Mouse (Mus musculus) liver, embryonic 12.5 days (tissue): ENCODE measurements around the gene Rusc2. TPM values are rescaled to one million over a fixed set of nuclear protein-coding genes. Genes with fewer than 3 reads are reported as not detected.

Experiments
- ATAC-seq: fragments of 200-750 bp; cut with Nextera tagmentation; 2 replicates; pipeline ENCODE4 v1.8.0; 2017; ENCODE audit warnings: moderate number of reproducible peaks, mild to moderate bottlenecking, moderate library complexity
- H3K27ac ChIP-seq: fragments of 300-500 bp; sonication (generic); 2 replicates; pipeline ENCODE4 v1.5.1; 2016; ENCODE audit warnings: mild to moderate bottlenecking
- H3K27me3 ChIP-seq: fragments of 300-500 bp; sonication (generic); replicated peaks from 2 replicates; pipeline ENCODE4 v1.6.1; 2016; ENCODE audit warnings: mild to moderate bottlenecking, moderate library complexity
- H3K36me3 ChIP-seq: fragments of 300-500 bp; sonication (generic); 2 replicates; pipeline ENCODE4 v1.6.1; 2016; ENCODE audit warnings: mild to moderate bottlenecking, moderate library complexity
- H3K4me1 ChIP-seq: fragments of 300-500 bp; sonication (generic); 2 replicates; pipeline ENCODE4 v1.6.1; 2016
- H3K4me2 ChIP-seq: fragments of 300-500 bp; sonication (generic); 2 replicates; pipeline ENCODE4 v1.6.1; 2016; ENCODE audit warnings: mild to moderate bottlenecking, moderate library complexity
- H3K4me3 ChIP-seq: fragments of 300-500 bp; sonication (generic); 2 replicates; pipeline ENCODE4 v1.5.1; 2016; ENCODE audit warnings: mild to moderate bottlenecking, moderate library complexity
- H3K9ac ChIP-seq: fragments of 300-500 bp; sonication (generic); 2 replicates; pipeline ENCODE4 v1.6.1; 2016; ENCODE audit warnings: mild to moderate bottlenecking, moderate library complexity
- H3K9me3 ChIP-seq: fragments of 300-500 bp; sonication (generic); replicated peaks from 2 replicates; pipeline ENCODE4 v1.6.1; 2016; ENCODE audit warnings: mild to moderate bottlenecking, moderate library complexity
- WGBS: fragments of 180-500 bp; shearing (Covaris S2); methylation state at CpG from one replicate; pipeline ENCODE4 v1.1.7; 2016; ENCODE audit not compliant: insufficient replicate concordance; 5-methylcytosine and 5-hydroxymethylcytosine counted together
- polyA plus RNA-seq: library from polyadenylated mRNA; unstranded; fragments of >200 nt; fragmentation: Nextera tagmentation; extraction: Ambion mirVana; gene quantifications from 2 replicates; pipeline ENCODE4 v1.2.1, GENCODE M21; 2016

Gene Rusc2
- polyA plus RNA-seq, 1 experiment from 2014 or later, result 1.7 TPM

DNA sequence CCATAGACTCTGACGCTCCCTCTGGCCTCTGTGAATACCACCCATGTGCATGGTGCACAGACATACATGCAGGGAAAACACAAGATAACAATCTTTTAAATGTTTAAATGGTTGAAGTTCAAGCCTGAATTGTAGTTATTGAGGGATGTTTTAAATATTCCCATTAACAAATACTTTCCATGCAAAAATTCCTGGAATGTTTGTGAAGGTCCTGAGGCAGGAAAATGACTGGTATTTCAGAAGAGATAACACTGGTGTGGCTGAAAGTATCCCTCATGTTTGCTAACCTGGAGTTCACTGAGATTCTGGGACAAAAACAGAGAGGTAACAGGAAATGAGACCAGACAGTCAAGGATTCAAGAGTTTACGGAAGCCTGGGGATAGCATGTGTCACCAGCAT is 7.6 kb downstream of the Rusc2 start:
- peaks cover 4% of the 10 kb centered on the region; the same call in 1 of the 2 replicates for H3K4me1 ChIP-seq
- no peak overlapping the region for H3K9ac ChIP-seq
- H3K9me3 ChIP-seq, result no peaks in the 10 kb centered on the region
- 71% methylated on average over 2 of the region's 2 CpGs for WGBS
- H3K4me2 ChIP-seq, result no peak overlapping the region
- no peak overlapping the region for H3K27ac ChIP-seq
- no peaks in the 10 kb centered on the region for H3K36me3 ChIP-seq
- no peaks in the 10 kb centered on the region for H3K27me3 ChIP-seq
- no peak overlapping the region for H3K4me3 ChIP-seq
- no peak for ATAC-seq

DNA sequence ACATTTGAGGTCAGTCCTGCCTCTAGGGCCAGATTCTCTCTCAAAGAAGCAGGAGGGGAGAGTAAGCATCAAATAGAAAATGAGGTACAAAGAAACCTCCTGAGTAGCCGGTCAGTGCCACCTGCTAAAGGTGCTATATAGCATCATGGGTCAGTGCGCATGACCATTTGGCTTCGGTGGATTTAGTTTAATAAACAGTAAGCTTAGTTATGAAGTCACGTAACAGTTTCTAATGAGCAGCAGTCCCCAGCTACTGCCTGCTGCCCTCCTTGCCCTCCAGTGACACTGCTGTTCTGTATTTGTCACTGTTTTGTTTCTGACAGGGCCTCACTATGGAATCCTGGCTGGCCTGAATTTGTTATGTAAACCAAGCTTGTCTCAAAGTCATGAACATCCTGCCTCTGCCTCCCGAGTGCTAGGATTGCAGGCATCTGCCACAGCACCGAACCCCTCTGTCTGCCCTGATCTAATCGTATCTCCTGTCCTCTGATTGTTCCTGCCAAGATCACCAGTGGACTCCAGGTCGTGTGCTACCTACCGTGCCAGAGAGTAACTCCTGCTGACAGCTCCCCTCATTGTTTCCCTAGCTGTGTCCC is 8.2 kb downstream of the Rusc2 start:
- Histone ChIP-seq H3K9ac (no peak overlapping the region), H3K27me3 (no peaks in the 10 kb centered on the region), H3K4me1 (peaks cover 4% of the 10 kb centered on the region; the same call in 1 of the 2 replicates), H3K36me3 (no peaks in the 10 kb centered on the region), H3K4me3 (no peak overlapping the region), H3K9me3 (no peaks in the 10 kb centered on the region), H3K4me2 (no peak overlapping the region), H3K27ac (no peak overlapping the region)
- 62% methylated on average over 9 of the region's 9 CpGs for WGBS
- ATAC-seq, result no peak

DNA sequence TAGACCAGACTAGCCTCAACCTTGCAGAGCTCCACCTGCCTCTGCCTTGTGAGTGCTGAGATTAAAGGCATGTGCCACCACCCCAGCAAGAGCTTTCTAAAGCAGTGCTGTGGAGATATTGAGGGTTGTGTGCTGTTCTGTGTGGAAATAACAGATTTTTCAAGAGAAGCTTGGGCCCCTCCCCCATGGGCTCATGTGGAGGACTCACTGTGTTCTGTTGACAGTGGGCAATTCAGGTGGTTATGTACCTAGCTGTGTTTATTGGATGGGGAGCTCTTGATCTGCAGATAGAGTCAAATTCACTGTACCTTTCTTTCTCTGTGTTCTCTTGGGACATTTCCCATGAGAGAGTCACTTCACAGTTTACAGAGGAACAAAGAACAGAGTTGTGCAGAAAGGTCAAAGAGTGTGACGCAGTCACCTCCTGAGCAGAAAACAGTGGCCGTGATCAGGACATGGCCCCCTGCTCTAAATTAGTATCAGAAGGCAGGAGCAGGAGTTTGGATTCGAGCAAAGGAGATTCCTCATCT is 9.8 kb downstream of the Rusc2 start:
- H3K36me3 ChIP-seq, result no peaks in the 10 kb centered on the region
- no peak overlapping the region for H3K4me2 ChIP-seq
- no peak overlapping the region for H3K9ac ChIP-seq
- WGBS, result 64% methylated on average over 3 of the region's 3 CpGs
- no peak overlapping the region for H3K4me3 ChIP-seq
- no peaks in the 10 kb centered on the region for H3K27me3 ChIP-seq
- no peaks in the 10 kb centered on the region for H3K9me3 ChIP-seq
- no peak overlapping the region for H3K27ac ChIP-seq
- ATAC-seq, result no peak
- peaks cover 4% of the 10 kb centered on the region; the same call in 1 of the 2 replicates for H3K4me1 ChIP-seq

DNA sequence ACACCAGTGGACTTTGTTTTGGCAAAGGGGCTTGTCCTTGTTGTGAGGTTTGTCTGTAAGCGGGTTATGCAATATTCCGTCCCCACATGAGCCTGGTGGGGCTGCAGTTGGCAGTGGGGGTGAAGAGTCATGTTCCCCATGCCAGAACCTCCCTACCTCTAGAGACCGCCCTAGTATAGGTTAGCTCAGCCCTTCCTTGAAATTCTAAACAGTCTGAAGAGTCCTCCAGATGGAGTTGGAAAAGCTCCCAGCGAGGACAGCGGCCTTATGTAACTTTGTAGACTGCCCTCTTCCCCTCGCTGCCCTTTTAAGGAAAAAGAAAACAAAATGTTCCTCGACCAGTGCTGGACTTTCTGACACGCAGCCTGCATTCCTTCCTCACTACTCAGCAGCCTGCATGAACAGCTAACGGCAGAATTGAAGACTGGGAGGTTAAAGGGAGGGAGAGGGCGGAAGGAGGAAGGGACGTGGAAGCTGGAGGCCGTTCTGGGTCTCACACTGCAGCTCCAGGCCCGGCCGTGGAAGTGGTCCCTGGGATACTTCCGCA is 12.6 kb downstream of the Rusc2 start:
- ATAC-seq, result no peak
- Histone ChIP-seq H3K4me1 (peaks cover 4% of the 10 kb centered on the region; the same call in 1 of the 2 replicates), H3K9me3 (no peaks in the 10 kb centered on the region), H3K9ac (no peak overlapping the region), H3K27ac (peak overlapping the region; percentile 12; the same call in 1 of the 2 replicates), H3K4me2 (no peak overlapping the region), H3K36me3 (no peaks in the 10 kb centered on the region), H3K27me3 (peaks cover 15% of the 10 kb centered on the region), H3K4me3 (no peak overlapping the region)
- 43% methylated on average over 15 of the region's 15 CpGs for WGBS

DNA sequence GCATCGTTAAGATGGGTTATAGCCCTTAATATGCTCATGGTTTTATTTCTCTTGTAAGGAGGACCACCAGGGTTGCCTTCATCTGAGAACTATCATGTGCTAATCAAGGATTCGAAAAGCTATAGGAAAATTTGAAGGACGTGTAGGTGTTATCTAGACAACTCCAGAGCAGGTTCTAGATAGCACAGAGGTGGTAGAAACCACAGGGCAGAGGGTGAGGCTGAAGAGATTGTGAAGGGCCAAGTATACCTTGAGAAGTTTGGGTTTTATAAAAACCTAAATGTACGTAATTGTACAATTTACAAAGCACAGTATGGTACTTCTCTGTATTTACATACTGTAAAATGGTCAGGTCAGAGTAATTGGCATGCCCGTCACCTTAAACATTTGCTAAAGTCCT is 13.4 kb downstream of the Rusc2 start:
- no peak overlapping the region for H3K4me3 ChIP-seq
- no peak overlapping the region for H3K9ac ChIP-seq
- no peaks in the 10 kb centered on the region for H3K36me3 ChIP-seq
- H3K9me3 ChIP-seq, result no peaks in the 10 kb centered on the region
- peaks cover 20% of the 10 kb centered on the region for H3K27me3 ChIP-seq
- H3K27ac ChIP-seq, result 0 out of 2 replicates have a peak overlapping the region, but pooled peaks have one; percentile 12
- WGBS, result 58% methylated on average over 5 of the region's 5 CpGs
- ATAC-seq, result no peak
- H3K4me1 ChIP-seq, result peaks cover 4% of the 10 kb centered on the region; the same call in 1 of the 2 replicates
- H3K4me2 ChIP-seq, result no peak overlapping the region

DNA sequence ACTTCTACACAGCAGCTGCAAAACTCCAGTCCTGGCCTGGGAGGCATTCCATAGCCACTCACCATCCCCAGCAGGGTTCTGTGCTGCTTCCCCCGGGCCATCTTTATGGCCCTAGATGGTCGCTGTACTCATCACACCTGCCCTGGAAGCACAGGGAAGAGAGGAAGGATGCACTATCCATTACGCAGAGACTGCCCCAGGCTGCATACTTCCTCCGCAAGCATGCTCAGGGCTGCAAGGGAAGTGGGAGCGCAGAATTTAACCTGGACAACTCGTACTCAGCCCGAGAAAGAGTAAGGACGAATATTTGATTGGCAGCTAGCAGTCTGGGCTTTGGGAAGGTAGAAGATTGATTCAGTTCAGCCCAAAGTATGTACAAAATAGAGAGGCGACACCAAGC is 14.1 kb downstream of the Rusc2 start:
- Histone ChIP-seq H3K9ac (no peak overlapping the region), H3K27me3 (peaks cover 20% of the 10 kb centered on the region), H3K9me3 (no peaks in the 10 kb centered on the region), H3K36me3 (no peaks in the 10 kb centered on the region), H3K27ac (no peak overlapping the region), H3K4me2 (no peak overlapping the region), H3K4me1 (peaks cover 4% of the 10 kb centered on the region; the same call in 1 of the 2 replicates), H3K4me3 (no peak overlapping the region)
- 57% methylated on average over 9 of the region's 9 CpGs for WGBS
- ATAC-seq, result no peak

DNA sequence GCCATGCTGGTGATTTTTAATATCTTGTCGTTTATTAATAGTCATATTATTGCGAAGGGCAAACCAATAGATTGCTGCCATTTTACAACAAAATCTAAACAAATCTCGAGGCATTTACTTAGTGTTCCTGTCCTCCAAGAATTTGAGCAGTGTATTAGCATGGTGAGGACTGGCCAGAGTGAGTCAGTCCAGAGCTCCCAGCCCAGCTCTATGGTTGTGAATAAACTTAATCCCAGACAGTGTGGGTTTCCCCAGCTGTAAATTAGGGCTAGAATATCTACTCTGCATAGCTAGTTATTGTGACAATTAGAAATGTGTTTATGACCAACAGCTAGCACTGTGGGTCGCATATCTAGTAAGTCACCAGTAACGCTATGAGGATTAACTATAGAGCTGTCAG is 14.6 kb downstream of the Rusc2 start:
- 64% methylated on average over 5 of the region's 5 CpGs for WGBS
- H3K4me3 ChIP-seq, result no peak overlapping the region
- no peak overlapping the region for H3K4me2 ChIP-seq
- H3K9ac ChIP-seq, result no peak overlapping the region
- no peaks in the 10 kb centered on the region for H3K36me3 ChIP-seq
- peaks cover 21% of the 10 kb centered on the region for H3K27me3 ChIP-seq
- H3K9me3 ChIP-seq, result no peaks in the 10 kb centered on the region
- peaks cover 4% of the 10 kb centered on the region; the same call in 1 of the 2 replicates for H3K4me1 ChIP-seq
- no peak for ATAC-seq
- H3K27ac ChIP-seq, result no peak overlapping the region

DNA sequence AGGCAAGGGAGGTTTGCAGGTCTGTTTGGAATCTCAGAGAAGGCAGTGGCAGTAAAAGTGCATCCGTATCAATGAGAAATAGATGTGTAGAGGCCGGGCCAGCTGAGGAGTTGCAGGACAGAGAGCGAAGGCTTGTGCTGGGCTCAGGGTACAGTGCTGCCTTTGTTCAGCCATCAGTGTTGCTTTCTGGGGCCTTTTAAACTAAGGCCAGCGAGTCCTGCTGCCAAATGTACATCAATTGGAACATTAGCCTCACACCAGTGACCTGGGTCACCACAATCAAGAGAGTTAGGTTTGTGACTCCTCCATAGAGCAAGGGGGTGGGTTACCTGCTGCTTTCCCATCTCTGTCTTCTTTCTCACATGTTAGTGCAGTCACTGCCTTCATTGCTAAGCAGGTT is 16.2 kb downstream of the Rusc2 start:
- no peak for ATAC-seq
- Histone ChIP-seq H3K36me3 (no peaks in the 10 kb centered on the region), H3K4me3 (no peak overlapping the region), H3K9ac (no peak overlapping the region), H3K4me1 (peaks cover 4% of the 10 kb centered on the region; the same call in 1 of the 2 replicates), H3K4me2 (no peak overlapping the region), H3K27me3 (peaks cover 24% of the 10 kb centered on the region), H3K27ac (no peak overlapping the region), H3K9me3 (no peaks in the 10 kb centered on the region)
- WGBS, result 63% methylated on average over 4 of the region's 4 CpGs

DNA sequence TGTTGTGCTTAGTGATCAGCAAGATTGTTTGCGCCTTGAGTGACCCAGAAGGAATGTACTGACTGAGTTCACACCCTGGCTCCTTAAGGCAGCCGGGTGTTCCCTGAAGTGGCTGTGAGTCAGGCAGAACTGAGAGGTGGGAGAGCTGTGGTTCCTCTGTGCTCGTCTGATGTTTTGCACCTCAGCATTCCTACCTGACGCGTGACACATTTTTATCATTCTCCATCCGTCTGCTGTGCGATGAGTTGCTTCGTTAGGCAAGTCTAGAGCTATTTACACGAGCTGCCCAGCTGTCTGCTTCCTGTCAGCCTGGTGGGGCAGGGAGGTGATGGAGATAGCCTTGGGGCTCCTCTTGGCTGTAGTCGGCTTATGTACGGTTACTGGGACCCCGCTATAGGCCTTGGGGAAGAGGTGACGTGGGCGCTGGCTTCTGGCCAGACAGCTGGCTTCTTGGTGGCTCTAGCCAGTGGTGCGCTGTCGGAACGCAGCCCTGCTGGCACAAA is 17.1 kb downstream of the Rusc2 start:
- H3K36me3 ChIP-seq, result no peaks in the 10 kb centered on the region
- H3K27ac ChIP-seq, result no peak overlapping the region
- 45% methylated on average over 17 of the region's 17 CpGs for WGBS
- ATAC-seq, result no peak
- no peak overlapping the region for H3K4me3 ChIP-seq
- H3K4me2 ChIP-seq, result no peak overlapping the region
- H3K27me3 ChIP-seq, result peaks cover 24% of the 10 kb centered on the region
- H3K9me3 ChIP-seq, result no peaks in the 10 kb centered on the region
- H3K4me1 ChIP-seq, result peaks cover 4% of the 10 kb centered on the region; the same call in 1 of the 2 replicates
- H3K9ac ChIP-seq, result no peak overlapping the region

DNA sequence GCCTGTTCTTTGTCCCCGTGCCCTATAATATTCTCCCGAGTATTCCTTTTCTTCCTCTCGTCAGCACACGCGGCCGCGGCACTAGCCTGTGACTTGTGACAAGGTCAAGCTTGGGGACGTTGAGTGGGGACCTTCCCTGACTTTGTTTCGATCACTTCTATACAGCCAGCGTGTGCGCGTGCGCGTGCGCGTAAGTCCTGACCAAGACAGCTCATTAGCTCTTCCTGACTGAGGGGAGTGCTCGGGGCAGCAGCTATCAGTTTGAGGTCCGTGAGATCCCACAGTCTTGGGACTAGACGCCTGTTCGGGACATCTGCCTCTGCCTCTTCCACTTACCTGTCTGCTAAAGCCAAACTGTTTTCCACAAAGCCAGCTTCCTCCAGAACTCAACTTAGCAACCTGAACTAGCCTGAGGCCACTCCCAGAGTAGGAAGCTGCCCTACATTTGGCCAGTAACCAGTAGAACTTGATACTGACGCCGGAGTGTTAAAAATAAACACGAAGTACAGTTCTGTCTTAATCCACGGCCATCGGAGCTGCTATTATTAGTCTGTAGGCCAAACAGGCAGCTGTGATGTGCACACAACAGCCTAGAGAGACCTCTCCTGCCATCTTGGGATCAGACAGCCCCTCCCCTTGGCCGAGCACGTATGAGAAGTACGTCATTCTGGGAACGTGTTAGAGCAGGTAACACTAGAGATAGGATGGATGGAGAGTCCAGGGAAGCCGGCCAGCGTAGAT is 17.8 kb downstream of the Rusc2 start:
- Histone ChIP-seq H3K4me3 (no peak overlapping the region), H3K27ac (no peak overlapping the region)

DNA sequence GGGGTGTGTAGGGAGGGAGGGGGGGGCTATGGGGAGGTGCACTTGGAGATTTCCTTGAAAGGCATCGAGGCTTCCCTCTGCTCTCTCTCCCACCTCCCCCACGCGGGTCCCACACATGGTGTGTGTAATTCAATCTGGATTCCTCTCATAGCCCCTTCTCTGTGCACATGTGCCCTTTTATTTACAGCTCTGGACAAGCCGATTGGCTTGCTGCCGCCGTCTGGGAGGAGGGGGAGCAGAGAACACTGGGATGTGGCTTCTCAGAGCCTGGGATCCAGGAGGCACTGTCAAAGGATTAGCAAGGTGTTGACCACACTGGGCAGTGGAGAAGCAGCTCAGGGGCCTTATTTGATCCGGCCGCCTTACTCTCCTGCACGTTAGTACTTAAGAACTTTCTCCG is 19.2 kb downstream of the Rusc2 start:
- WGBS, result 43% methylated on average over 10 of the region's 10 CpGs
- Histone ChIP-seq H3K4me1 (no peaks in the 10 kb centered on the region; the same call in 1 of the 2 replicates), H3K27ac (no peak overlapping the region), H3K4me3 (no peak overlapping the region), H3K4me2 (no peak overlapping the region), H3K36me3 (no peaks in the 10 kb centered on the region), H3K9me3 (no peaks in the 10 kb centered on the region), H3K27me3 (peaks cover 43% of the 10 kb centered on the region), H3K9ac (no peak overlapping the region)
- no peak for ATAC-seq

More for the DNA sequence above, 17.8 kb downstream of the Rusc2 start:
- Histone ChIP-seq H3K27me3 (peaks cover 29% of the 10 kb centered on the region), H3K9me3 (no peaks in the 10 kb centered on the region), H3K9ac (no peak overlapping the region), H3K4me1 (no peaks in the 10 kb centered on the region; the same call in 1 of the 2 replicates), H3K36me3 (no peaks in the 10 kb centered on the region), H3K4me2 (no peak overlapping the region)
- 69% methylated on average over 31 of the region's 31 CpGs for WGBS
- ATAC-seq, result no peak

DNA sequence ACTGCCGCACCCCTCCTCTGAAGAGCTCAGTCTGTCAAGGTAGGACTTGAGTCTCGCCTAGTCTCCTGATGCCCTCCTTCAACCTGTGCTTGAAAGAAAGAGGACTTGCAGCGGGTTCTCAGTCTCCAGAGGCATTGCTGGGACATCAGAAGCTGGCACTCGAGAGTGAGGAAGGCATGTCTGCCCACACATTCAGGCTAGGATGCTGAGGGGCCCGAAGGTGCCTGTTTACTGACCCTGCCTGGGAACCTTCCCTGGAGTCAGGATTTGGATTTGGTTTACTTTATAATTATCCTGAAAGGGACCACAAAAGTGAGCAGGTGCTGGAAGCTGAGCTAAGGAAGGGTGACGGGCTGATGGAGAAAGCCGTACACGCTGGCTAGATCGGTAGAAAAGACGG is 19.7 kb downstream of the Rusc2 start:
- Histone ChIP-seq H3K9me3 (no peaks in the 10 kb centered on the region), H3K9ac (no peak overlapping the region), H3K4me1 (peaks cover 3% of the 10 kb centered on the region; the same call in 1 of the 2 replicates), H3K4me2 (no peak overlapping the region), H3K36me3 (no peaks in the 10 kb centered on the region), H3K27ac (no peak overlapping the region), H3K27me3 (peaks cover 48% of the 10 kb centered on the region), H3K4me3 (no peak overlapping the region)
- 69% methylated on average over 10 of the region's 10 CpGs for WGBS
- ATAC-seq, result no peak
